Mouse (Mus musculus) C2C12 (cell line): ENCODE data around the gene Mall.

ENCODE experiments used
- CTCF ChIP-seq: IDR thresholded peaks from one replicate; pipeline ENCODE4 v1.5.1; 2011; ENCODE audit not compliant: control insufficient read depth, insufficient read depth, insufficient read length
- MAX ChIP-seq: IDR thresholded peaks from one replicate; pipeline ENCODE4 v1.6.1; 2011; ENCODE audit warnings: mild to moderate bottlenecking, control low read depth
- MYOD1 ChIP-seq: IDR thresholded peaks from one replicate; pipeline ENCODE4 v1.6.1; 2011; ENCODE audit warnings: low read depth; ENCODE audit not compliant: control insufficient read depth, insufficient read length
- MYOG ChIP-seq: IDR thresholded peaks from one replicate; pipeline ENCODE4 v1.6.1; 2011; ENCODE audit not compliant: control insufficient read depth, insufficient read length; ENCODE audit errors: extremely low read depth

- TF ChIP-seq CTCF (no peak), MYOD1 (no peak), MAX (no peak), MYOG (no peak)
Observed at GRCm38 (mm10) chr2:127683687-127684331, 45.9 kb downstream of the Mall start.
